Mouse (Mus musculus): ENCODE results near the gene Gng11. TPM values are rescaled to one million over a fixed set of nuclear protein-coding genes. Genes with fewer than 3 reads are reported as not detected.

The Gng11 gene
- polyA plus RNA-seq (2014; fragmentation: Illumina TruSeq; extraction: RNeasy Lipid Tissue Mini Kit (QIAGEN cat#74804); ENCODE audit: low read depth, low replicate concordance) = 30.2 TPM

GRCm38 (mm10) chr6:4003890-4004306 lies at the start of gene Gng11:
Gng11 (plus strand) TSS chr6:4003904.

DNA sequence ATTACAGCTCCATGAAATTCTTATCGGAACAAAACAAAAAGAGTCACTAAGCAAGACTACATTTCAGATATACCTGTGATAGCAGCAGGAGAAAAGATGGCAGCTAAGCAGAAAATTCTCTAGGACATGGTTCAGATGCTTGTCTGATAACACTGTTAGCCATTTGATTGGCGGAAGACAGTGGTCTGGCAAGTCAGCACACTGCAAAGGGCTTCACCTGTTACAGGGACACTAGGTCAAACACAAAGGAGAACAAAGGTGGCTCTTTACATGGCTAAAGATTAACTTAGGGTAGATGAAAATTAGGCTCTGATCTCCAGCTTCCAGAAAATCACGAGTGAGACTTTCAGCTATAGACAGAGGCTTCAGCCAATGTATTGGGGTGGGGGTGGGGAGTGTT lies 15.0 kb upstream of the Gng11 start, which contains the start of gene Tfpi2:
Gene Tfpi2 (minus strand): TSS at position 170 of the 400 bp plus-strand sequence.

DNA sequence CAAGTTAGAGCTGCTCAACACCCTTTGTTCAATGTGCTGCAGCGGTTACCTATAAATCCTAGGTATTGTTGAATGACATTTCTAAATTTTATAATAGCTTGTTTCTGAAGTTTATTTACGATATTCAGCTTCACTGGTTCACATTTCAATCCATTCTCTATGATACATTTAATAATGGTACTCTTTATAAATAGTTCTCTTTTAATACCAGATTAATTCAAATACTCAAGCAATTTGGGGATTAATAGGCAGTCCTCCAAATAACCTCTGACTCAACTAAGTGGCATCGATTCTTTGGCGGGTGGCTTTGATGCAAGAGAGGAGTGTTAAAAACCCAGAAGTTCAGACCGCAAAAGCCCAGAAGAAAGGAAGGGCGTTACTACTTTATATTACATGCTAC lies 10.2 kb upstream of the Gng11 start, which contains the start of gene Gngt1:
Gene Gngt1 (plus strand): TSS at position 301 of the 400 bp plus-strand sequence.

Other genes starting within 250 kb of the Gng11 start
- 0.14 TPM for gene Calcr, start 239.2 kb upstream of the Gng11 start, polyA plus RNA-seq (2014; fragmentation: Illumina TruSeq; extraction: RNeasy Lipid Tissue Mini Kit (QIAGEN cat#74804); ENCODE audit: low read depth, low replicate concordance)
- 3.3 TPM for gene Tfpi2, start 15.0 kb upstream of the Gng11 start, polyA plus RNA-seq (2014; fragmentation: Illumina TruSeq; extraction: RNeasy Lipid Tissue Mini Kit (QIAGEN cat#74804); ENCODE audit: low read depth, low replicate concordance)
- gene Gngt1, start 10.1 kb upstream of the Gng11 start, polyA plus RNA-seq (2014; fragmentation: Illumina TruSeq; extraction: RNeasy Lipid Tissue Mini Kit (QIAGEN cat#74804); ENCODE audit: low read depth, low replicate concordance) = not detected
- 56.7 TPM for gene Bet1, start 83.1 kb downstream of the Gng11 start, polyA plus RNA-seq (2014; fragmentation: Illumina TruSeq; extraction: RNeasy Lipid Tissue Mini Kit (QIAGEN cat#74804); ENCODE audit: low read depth, low replicate concordance)